Mouse (Mus musculus) brain, embryonic 14.5 days (tissue): ENCODE measurements around the gene Icam1.

ENCODE experiments used
- CTCF ChIP-seq: fragments of 200-500 bp; IDR thresholded peaks from 2 replicates; pipeline ENCODE4 v1.5.1; 2012; ENCODE audit warnings: inconsistent platforms, mild to moderate bottlenecking, moderate library complexity, borderline replicate concordance; ENCODE audit not compliant: insufficient read depth, insufficient read length; ENCODE audit errors: extremely low read depth
- POLR2A ChIP-seq: fragments of 200-500 bp; IDR thresholded peaks from 2 replicates; pipeline ENCODE4 v1.6.1; 2012; ENCODE audit warnings: mild to moderate bottlenecking, inconsistent platforms, borderline replicate concordance; ENCODE audit not compliant: poor library complexity, insufficient read depth, insufficient read length, severe bottlenecking; ENCODE audit errors: extremely low read depth

GRCm38 (mm10) chr9:21001651-21002200 lies 14.1 kb upstream of the Icam1 start:
- TF ChIP-seq POLR2A (no peak), CTCF (no peak)
